Mouse (Mus musculus): ENCODE measurements around the gene Trmt1. TPM values are rescaled to one million over a fixed set of nuclear protein-coding genes. Genes with fewer than 3 reads are reported as not detected.
"Not testable (repeated sequence)": the region's sequence is repeated elsewhere in the genome, so short reads cannot be mapped to it uniquely, and the experiment has no call there.

The Trmt1 gene
- total RNA-seq, 4 experiments from 2014 or later: 75.4 to 109 (median 88.5) TPM

DNA sequence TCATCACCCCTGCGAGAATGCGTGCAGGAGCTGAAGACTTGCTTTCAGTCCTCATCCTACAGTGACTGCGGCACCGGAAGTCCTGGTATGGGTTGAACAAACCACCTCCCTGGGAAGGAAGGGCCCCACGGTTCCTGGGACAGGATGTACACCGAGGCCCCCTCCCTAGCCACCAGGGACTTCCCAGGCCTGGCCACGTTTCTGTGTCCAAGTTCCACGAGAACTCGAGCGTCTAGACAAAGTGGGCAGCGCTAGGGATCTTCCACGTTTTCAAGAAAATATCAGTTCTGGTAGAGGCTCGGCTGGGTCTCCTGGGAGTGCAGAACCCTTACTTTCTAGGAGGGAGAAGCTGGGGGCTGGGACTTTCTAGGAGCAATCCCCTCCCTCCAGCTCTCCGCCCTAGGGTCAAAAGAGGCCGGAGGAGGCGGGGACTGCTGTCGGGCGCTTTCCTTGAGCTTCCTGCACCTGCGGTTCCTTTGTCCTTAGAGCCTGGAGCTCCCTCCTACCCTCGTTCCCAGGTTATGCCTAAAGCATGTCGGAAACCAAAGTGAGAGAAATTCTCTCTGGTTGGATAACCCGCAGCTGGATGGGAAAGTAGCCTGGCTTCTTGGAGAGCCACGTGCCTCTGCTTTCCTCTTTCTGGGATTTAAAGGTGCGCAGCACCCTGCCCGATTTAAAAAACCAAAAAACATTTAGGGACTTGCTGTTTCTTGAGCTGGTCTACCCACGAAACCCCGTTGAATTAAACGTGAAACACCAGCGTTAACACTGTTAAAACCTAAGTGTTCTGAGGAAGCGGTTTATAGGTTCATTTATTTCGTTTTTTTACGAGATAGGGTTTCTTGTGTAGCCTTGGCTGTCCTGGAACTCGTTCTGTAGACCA is 25.9 kb upstream of the Trmt1 start:
- DNase-seq: peak; percentile 51

DNA sequence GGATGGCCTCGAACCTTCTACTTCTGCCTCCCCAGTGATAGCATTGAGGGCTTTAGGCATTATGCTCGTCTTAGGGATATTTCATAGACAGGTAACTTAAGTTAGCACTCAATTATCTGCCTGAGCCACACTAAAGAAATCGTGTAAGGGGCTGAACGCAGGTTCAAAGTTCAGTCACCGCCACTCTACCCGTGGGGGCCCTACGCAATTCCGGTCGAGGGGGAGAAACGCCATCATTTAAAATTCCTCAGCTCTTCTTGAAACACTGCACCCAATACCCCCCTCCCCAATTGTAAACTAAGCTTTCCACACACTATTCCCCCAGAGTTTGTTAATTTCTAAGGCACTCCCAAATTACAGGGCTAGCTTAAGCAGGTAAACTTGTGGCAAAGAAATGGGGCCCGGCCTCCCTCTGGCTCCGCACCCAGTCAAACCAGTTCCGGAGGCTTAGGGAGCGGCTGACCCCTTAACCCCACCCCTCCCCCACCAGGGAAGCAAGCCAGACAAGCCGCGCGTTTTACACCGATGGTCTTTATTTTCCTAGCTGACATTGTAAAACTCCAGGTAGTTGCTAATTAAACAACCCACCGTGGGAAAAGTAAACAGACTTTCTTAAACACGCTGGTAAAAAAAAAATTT is 25.2 kb upstream of the Trmt1 start:
- no peak for DNase-seq

DNA sequence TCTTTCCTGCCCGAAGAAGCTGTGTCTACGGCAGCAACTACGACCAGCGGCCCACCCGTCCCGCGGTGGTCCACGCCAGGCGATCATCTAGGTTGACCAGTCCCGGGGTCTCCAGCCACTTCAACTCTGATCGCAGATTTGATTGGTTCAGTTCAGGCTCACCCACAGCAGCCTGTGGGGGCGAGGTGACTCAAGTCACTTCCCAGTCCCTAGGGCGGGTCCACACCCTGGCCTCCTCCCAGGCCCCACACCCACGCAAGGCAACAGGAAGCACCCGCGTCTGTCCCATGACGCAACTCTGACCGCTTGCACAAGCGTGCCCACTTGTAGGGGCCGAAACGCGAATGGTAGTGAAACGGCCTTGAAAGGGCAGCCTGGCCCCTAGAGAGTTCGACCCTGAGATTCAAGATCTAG is 24.6 kb upstream of the Trmt1 start:
- DNase-seq: peak; percentile 93

DNA sequence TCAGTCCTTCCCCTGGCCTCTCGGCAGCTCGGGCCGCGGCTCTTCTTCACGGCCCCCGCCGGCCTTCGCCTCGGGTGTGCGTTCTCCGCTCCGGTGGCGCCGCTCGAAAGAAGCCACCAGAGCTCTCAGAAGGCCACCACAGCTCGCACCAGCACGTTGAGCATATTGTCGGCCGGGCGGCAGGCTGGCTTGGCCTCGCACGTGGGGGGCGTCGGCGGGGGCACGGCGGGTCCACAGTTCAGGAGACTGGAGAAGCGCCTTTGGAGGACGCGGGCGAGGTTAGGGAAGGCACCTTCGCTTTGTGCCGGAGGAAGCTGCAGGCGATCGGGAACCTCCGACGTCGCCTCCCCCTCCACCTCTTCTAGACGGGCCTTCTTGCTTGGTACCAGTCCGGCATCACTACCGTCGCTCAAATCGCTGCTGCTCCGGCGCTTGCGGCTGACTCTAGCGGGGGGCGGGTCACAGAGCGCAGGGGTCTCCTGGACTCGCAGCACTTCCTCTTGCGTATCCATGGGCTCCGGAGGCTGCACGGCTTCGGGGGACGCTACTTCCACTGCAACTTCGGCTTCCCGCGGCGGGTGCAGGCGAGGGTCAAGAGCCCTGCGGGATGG is 24.0 kb upstream of the Trmt1 start:
- DNase-seq: peak; percentile 60

DNA sequence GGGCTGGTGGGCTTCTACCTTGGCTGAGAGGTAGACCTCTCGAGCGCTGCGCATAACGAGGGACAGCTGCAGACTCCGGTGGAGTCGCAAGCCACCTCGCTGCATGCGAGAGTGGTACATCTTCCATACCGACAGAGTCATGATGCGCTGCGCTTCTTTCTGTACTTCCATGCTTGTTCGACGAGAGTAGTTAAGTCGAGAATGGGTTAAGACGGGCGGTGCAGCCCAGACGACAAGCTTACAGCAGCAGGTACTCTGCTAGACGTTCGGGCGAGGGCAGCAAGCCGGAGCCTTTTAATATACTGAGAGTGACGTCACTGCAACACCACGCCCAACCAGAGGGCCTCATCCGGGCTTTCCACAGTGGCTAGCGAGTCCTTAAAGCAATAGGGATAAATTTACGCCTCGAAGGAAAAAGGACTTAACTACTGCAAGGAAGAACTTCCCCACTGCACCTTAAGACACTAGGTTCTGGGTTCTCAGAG is 23.5 kb upstream of the Trmt1 start, which contains the start of gene Ier2:
Gene Ier2, minus strand, starts transcription at position 272 of the 485 bp plus-strand sequence.
- peak; percentile 94 for DNase-seq

DNA sequence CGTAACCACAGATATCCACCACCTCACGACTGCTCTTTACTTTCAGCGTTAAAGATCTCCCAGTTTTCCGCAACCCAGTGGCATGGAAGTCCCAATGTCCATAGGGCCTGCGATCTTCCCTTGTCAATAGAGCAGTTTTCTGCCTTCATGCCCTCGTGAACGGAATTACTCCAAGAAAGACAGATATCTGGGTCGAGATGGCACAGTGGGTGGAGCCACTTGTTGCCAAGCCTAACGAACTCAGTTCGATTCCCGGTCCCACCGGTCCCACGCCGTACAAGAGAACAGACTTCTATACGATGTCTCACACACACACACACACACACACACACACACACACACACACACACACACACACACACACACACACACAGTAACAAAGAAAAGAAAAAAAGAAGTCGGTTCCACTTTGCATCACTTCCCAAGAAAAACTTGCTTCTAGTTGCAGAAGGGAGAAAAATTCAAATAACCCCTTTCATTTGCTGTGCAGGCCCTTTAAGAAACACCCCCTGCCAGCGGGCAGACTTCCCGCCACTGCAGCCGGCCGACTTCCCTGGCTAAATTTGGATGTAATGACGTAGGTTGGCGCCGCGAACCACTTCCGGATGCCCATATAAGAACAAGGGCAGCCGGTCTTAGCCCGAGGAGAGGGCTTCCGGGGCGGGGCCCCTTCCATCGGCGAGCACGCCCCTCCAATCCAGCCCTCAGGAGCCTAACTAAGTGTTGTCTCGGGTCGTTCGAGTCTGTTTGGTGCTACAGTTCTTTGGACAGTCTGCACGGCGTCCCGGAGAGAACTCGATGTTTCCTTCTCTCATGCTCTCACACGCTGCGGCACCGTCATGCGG is 22.4 kb upstream of the Trmt1 start:
- peak; percentile 97 for DNase-seq

DNA sequence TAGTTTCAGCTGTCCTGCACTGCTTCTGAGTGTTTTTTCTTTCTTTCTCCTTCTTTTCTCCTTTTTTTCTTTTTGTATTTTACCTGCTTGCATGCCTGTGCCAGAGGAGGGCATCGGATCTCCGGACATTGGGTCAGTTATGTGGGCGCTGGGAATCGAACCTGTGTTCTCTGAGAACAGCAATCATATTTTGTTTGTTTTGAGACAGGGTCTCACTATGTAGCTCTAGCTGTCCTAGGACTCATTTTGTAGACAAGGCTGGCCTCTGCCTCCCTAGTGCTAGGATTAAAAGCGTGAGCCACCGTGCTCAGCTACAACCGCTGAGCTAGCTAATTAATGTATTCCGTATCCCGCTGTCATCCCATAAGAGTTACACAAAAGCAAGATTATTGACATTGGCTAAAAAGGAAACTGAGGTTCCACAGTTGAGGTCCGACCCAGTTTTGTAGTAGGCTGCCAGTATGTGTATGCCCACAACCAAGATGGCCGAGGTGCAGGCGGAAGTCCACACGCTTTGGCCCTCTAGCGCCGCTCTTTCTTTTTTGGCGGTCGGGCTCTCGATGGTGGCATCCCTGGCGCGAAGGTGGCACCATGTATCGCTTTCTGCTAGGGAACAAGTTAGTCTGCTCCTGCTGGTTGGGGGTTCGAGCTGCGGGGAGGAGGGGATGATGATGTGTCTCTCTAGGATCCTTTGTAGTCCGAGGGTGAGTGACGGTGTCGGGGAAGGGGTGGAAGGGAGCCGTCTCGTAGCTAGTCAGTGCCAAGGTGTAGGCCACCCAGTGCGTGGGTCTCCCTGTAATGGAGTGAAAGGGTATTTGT is 21.3 kb upstream of the Trmt1 start:
- DNase-seq: peak; percentile 76

DNA sequence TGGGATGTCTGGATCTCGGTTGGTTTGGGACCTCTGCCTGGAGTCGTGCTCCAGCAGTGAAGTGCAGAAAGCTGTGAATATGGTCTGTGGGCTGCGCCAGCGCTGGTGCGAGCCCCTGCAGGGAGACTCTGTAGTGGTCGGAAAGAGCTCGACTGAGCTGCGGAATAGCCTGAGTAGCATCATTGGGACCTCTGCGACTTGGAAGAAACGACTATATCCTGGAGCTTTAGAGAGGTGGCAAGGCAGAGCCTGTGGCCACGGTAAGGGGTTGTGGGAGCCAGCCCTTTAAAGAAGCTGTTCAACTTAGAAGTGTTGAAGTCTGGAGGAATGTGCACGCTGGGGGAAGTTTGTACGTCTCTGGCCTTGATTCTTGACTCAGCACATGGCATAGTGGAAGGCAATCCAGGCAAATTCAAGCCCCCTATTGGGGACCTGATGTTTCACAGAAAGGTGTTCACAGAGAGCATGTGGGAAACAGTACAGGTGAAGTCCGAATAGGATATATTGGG is 20.7 kb upstream of the Trmt1 start:
- no peak for DNase-seq

DNA sequence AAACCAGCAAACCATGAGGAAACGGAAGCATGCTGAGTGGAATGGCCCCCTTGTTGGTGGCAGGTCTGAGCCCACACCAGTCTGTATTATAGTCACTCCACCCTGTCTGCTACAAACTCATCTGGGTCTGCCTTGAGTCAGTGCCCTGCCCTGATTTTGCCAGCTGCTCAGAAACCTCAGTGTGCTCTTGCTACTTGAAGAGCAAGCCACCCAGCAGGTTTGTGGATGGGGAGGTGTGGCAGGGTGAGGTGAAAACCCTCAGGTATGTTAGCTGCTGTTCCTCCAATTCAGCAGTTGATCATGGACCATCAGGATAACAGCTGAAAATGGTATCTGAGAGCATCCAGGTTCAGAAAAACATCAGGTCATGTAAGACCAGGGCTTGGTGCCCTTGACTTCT is 18.0 kb upstream of the Trmt1 start:
- no peak for DNase-seq

DNA sequence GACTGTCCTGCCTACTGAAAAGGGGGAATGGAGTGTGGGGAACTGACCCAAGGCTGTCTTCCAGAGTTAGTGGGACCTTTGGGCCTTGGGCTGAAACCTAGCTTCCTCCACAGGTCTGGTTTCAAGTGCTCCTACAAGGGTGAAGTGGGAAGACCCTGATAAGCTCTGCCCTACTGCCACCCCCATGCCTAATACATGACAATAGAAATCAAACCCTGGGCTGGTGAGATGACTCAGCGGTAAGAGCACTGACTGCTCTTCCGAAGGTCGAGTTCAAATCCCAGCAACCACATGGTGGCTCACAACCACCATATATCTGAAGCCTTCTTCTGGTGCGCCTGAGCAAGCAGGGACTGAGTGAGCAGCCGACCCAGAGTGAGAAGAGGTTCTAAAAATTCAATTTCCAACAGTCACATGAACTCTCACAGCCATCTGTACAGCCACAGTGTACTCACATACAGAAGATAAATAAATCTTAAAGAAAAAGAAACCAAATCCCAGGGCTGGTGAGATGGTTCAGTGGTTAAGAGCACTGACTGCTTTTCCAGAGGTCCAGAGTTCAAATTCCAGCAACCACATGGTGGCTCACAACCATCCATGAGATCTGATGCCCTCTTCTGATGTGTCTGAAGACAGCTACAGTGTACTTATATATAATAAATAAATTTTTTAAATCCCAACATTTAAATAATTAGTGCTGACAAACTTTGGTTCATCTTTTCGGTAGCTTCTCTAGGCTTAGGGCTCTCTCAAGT is 17.2 kb upstream of the Trmt1 start:
- no peak for DNase-seq

DNA sequence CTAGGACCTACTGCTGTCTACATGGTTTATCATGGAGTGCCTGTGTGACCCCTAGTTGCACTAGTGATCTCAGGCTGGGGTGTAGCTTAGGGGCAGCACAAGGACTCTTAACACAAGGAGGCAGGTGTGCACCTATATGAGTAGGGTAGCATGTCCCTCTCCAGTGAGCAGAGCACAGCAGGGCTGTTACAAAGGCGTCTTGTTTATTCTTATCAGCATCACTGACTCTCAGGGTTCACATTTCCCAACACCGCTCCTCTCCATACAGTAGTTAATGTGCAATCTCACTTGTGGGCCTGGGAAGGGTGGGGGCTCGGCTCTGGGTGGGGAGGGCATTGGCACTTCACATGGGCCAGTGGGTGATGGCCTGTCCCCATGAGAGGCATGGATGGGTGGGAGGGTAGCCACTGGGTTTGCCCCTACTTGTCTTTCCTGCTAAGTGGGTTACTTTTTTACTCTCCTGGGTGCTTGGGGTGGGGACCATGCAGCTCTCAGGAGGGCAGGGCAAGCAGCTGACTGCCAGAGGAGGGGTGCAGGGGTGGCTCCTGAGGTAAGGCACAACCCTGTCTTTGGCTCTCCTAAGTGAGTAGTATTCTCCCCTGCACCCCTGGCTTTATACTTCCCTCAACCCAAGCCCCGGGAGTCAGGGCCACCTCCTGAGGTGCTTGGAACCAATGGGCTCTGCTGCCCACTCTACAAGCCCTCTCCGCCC is 15.7 kb upstream of the Trmt1 start:
- not testable (repeated sequence) for DNase-seq

DNA sequence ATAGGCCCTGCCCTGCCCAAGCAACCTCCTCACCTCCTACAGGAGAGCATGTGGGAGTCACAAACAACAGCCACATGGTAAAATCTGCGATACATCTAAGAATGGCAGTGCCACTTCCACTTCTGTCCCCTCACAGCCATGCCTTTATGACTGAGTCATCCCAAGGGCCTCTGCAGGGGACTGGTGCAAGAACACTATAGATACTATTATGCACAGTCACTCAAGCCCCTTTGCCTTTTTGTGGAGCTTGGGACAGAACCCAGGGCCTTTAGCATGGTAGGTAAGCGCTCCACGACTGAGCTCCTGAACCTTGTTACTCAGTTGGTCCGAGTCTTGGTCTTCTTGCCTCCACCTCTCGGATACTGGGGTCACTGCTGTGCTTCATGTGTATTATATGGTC is 8.8 kb upstream of the Trmt1 start:
- no peak for DNase-seq

DNA sequence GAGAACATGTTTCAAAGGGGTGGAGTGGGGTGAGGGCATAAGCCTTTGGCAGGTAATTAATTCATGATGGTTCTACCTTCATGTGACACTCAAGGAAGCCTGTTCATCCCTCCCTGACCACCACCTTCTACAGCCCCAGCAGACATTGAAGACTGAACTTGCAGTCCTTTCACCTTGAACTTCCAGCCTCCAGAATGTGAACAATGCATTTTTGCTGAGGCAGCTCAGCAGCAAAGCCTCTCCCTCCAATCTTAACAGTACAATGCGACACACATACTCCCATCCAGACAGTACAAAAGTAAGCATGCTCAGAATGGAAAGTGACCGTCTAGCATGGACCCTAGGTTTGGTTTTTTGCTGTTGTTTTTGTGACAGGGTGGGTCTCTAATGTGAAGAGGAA is 4.6 kb upstream of the Trmt1 start:
- no peak for DNase-seq

DNA sequence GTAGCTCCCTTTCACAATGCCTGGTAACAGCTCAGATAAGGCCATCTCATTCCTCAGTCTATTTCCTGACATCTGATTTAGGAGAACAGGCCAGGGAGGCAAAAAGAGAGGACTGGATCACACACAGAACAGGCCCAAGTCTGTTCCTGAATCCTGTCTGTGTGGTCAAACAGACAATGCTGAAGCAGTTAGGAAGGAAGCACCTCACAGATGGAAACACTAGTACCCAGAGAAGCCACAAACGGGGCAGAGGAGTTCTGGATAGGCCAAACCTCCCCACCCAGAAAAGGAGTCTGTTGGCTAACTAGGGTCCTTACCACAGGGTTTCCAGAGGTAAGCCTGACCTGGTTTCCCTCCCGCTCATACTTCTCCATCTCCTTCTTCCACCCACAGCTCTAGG is 3.9 kb upstream of the Trmt1 start:
- no peak for DNase-seq

DNA sequence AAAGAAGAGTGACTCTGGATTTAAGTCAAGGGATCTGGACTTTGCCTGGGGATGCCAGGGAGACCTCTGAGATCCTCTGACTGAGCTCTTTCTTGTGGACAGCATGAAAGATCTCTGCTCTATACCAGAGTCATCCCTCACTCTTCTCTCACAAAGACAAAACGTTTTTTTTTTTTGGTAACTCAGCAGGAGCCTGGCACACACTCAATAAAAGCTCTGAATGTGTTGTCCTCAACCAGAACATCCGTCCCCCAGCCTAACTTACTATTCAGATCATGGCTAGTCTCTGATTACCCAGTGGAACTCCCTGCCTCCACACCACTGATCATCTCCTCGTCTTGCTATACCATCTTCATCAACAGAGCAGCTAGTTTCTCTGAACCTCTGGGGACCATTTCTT is 1.6 kb upstream of the Trmt1 start:
- DNase-seq: no peak

DNA sequence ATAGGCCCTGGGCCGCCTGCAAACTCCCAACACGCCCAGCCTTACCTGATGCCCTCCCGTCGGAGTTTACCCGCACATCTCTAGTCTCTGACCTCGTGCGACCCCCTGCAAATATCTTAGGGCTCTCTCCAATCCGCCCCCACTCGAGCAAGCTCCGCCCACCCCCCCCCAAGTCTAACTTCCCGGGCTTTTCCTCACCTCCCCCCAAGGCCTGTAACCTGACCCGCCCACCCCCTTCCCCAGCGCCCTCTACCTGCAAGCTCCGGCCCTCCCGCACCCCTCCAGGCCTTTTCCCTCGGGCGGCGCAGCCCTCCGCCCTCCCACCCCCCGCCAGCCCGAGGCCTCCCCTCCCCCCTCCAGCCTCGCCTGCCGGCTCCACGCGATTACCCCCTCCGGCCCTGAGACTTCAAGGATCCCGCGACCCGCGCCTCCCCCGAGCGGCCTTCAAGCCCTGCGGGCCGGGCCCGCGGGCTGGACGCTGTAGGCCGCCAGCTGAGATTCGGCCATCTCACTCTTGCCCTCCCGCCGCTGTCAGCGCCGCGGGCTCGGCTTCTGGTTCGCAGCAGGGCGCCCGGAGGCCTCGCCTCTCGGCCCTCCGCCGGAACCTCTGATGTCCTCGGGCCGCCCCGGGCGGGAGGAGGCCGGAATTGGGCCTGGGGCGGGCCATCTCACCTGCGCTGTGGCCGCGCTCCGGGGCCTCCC is 1.0 kb downstream of the Trmt1 start:
- no peak for DNase-seq

DNA sequence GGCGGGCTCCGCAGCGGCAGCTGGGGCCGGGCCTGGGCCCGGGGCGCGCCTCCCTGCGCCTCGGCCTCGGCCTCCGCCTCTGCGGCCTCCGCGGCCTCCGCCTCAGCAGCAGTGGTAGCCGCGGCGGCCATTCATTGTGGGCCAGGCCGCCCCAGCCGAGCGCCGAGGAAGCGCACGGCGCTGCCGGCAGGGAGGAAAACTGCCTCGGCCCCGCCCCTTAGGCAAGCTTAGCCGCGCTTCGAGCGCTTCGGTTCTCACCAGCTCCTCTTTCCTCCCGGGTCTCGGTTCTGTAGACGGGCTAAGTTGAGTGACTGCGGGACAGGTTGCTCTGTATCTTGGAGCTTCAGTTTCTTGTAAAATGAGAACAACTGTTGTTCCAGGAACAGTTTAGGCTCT is 1.6 kb downstream of the Trmt1 start, which contains the start of gene Nacc1:
Gene Nacc1, minus strand, starts transcription at position 158 of the 396 bp plus-strand sequence.
- DNase-seq: peak; percentile 84

DNA sequence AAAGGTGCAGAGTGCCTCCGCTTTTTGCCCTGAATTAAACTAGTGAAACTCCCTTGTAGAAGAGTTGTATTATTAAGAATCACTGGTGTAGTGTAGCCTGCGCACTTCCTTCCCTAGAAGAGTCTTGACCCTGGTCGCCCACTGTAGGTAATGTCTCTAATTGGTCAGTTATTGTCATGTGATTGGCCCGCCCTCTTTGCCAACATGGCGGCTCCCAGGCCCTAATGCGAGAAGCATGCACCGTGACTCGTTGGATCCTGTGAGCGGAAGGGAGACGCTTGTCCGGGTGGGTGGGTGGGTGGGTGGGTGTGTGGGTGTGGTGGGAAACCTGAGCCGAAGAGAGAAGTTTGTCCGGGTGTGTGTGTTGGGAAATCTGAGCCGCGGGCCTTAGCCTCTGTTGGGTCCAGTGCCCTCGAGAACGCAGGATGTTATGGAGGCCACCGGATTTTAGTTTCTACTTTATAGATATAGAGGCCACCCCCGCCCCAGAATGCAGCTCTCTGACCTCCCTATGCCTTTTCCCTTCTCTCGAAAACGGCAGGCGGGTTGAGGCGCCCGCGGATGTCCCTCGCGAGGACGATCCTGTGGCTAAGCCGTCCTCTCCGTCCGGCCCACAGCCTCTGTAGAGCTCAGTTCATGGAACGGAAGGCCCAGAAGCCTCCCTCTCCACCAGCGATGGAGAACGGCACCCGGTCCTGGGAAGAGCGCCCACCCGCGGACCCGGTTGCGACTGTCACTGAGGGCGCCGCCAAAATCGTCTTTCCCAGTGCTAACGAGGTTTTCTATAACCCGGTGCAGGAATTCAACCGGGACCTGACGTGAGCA is 3.2 kb downstream of the Trmt1 start:
- DNase-seq: peak; percentile 89
